In the genomic region with DNA sequence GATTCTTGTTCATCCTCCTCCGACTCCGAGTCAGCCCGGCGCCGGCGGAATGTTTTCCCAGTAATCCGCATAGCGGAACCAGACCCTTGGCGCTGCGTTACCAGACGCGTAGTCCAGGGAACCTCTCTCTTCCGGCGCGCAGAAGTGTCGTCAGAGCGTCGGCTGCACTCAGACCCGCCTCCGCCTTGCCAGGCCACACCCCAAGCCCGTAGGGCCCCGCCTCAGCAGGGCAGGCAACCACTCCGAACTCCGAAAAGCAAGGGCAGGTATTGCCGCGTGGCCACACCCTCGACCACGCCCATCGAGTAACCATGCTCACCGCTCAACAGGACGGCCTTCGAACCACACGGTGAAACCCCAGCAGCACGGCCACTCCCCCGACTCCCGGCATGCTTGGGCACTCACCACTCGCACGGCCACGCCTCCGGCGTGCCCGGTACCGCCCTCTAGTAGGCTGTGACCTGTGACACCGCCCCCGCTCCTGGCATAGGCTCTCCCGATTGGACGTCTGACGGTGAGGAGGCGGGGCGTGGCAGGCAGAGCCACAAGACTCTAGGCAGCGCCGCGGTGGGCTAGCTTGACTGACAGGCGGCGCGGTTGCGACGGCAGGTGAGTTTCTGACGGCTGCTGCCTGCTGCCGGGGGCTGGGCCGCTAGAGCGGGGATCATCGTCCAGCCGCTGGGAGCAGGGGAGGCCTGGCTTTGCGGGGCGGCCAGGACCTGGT, we compare ENCODE assay signal across 8 mouse cellular contexts. TPM values are rescaled to one million over a fixed set of nuclear protein-coding genes. Genes with fewer than 3 reads are reported as not detected.
DNase-seq lines count a peak whose midpoint lies in the region; ATAC-seq lines count a peak whose summit lies in the region.

A gene (minus strand): TSS at position 412 of the 724 bp plus-strand sequence.
A gene (plus strand): TSS at position 490 of the 724 bp plus-strand sequence.

- whole genome bisulfite sequencing in hindbrain, embryonic 14.5 days: under 1% methylated on average over 66 of the region's 66 CpGs

- peak within 1 kb of the TSS; percentile 76 for H3K27ac ChIP-seq in hindbrain, embryonic 14.5 days

- H3K27me3 ChIP-seq in hindbrain, embryonic 14.5 days (ENCODE audit: control insufficient read depth, insufficient read depth, low read length): no peaks in the 10 kb centered on the region

- H3K4me1 ChIP-seq in hindbrain, embryonic 14.5 days (replicated peaks; ENCODE audit: control insufficient read depth, insufficient read depth, low read length): peaks cover 15% of the 10 kb centered on the region

- peak; percentile 98 for ATAC-seq in hindbrain, embryonic 14.5 days (ENCODE audit: low FRiP score)

- H3K36me3 ChIP-seq in hindbrain, embryonic 14.5 days (replicated peaks; ENCODE audit: control insufficient read depth, insufficient read depth): peaks cover 24% of the 10 kb centered on the region

- peak within 1 kb of the TSS; percentile 68 for H3K4me3 ChIP-seq in hindbrain, embryonic 14.5 days (replicated peaks; ENCODE audit: low read length)

- peak; percentile 100 for DNase-seq in R1 (ENCODE audit: low read depth, low spot score)
- peak; percentile 98 to 99 for DNase-seq in cerebellum, postnatal 25 days
- peak; percentile 98 for DNase-seq in frontal cortex, postnatal 25 days (ENCODE audit: low spot score in 2 of 2)
- DNase-seq in hindbrain, embryonic 14.5 days (ENCODE audit: low spot score): peak; percentile 99
- peak; percentile 100 for DNase-seq in layer of hippocampus, postnatal 36 days
- peak; percentile 100 for DNase-seq in lung, postnatal 36 days
- DNase-seq in retina, postnatal 1 day: peak; percentile 100
- peak; percentile 96 to 100 for DNase-seq in urinary bladder, adult 18-20 months (ENCODE audit: low spot score in 2 of 2)

- peak within 1 kb of the TSS; percentile 73 for H3K9ac ChIP-seq in hindbrain, embryonic 14.5 days

- peak within 1 kb of the TSS; percentile 74 for H3K4me2 ChIP-seq in hindbrain, embryonic 14.5 days (replicated peaks)

- no peaks in the 10 kb centered on the region for H3K9me3 ChIP-seq in hindbrain, embryonic 14.5 days (ENCODE audit: control insufficient read depth, low read length)

RNA-seq across cellular contexts. Expression of the first gene that starts in this region (rescaled TPM):
- 72.5 and 73.7 TPM in 2 replicates for polyA plus RNA-seq in hindbrain, embryonic 14.5 days (2014; fragmentation: Nextera tagmentation; extraction: Ambion mirVana)
- total RNA-seq in layer of hippocampus, postnatal 36 days (2021): 10 to 100 TPM; 63.9 to 64.3 TPM

RNA-seq across cellular contexts. Expression of the second gene that starts in this region (rescaled TPM):
- 33.4 and 34.2 TPM in 2 replicates for polyA plus RNA-seq in hindbrain, embryonic 14.5 days (2014; fragmentation: Nextera tagmentation; extraction: Ambion mirVana)
- 10 to 100 TPM; 79.3 to 80.4 TPM for total RNA-seq in layer of hippocampus, postnatal 36 days (2021)

Comparison
In these comparisons a context has a peak if more than half of its experiments do, and no peak if none do; other contexts are left out.
1. Peak in every context shown above with its lines: DNase-seq, ATAC-seq, H3K4me3 ChIP-seq and H3K27ac ChIP-seq.